Mouse (Mus musculus): ENCODE measurements around the gene 4930562C15Rik. TPM values are rescaled to one million over a fixed set of nuclear protein-coding genes. Genes with fewer than 3 reads are reported as not detected.
"Not testable (repeated sequence)": the region's sequence is repeated elsewhere in the genome, so short reads cannot be mapped to it uniquely, and the experiment has no call there.

4930562C15Rik gene
- polyA plus RNA-seq, 1 experiment from 2014 or later: 1.1 TPM

DNA sequence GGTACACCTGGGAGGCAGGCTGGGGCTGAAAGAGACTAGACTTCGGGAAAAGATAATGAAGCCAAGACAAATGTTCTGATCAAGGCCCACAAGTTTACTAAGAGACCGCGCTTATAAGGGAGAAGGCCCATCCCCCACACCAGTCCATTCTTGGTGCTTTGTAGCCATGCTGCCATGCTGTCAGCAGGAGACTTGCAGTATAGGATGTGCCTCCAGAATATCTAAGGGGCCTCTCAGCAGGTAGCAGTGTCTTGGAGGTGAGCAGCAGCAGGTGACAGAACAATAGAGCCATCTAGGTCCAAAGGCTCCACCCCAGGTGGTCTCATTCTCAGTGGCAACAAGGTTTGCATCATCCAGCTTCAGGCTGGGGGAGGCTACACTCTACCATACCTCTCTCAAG is 16.9 kb upstream of the 4930562C15Rik start:
- H3K4me2 ChIP-seq: no peak overlapping the region
- H3K4me1 ChIP-seq (ENCODE audit: insufficient read depth): no peaks in the 10 kb centered on the region
- no peaks in the 10 kb centered on the region for H3K36me3 ChIP-seq (ENCODE audit: insufficient read depth)
- no peaks in the 10 kb centered on the region for H3K9me3 ChIP-seq (ENCODE audit: low read depth, low read length)
- DNase-seq: no peak
- no peak overlapping the region for H3K27ac ChIP-seq (ENCODE audit: low read depth)
- no peaks in the 10 kb centered on the region for H3K27me3 ChIP-seq (ENCODE audit: insufficient read depth, low read length)
- H3K9ac ChIP-seq: no peak overlapping the region
- H3K4me3 ChIP-seq (ENCODE audit: low read depth, low read length): no peak overlapping the region
- ATAC-seq (ENCODE audit: insufficient read depth): no peak
- no peak for TF ChIP-seq CTCF (IDR thresholded peaks at IDR 0.05; ENCODE audit: low read depth)
- WGBS: 84% methylated on average over 3 of the region's 3 CpGs

DNA sequence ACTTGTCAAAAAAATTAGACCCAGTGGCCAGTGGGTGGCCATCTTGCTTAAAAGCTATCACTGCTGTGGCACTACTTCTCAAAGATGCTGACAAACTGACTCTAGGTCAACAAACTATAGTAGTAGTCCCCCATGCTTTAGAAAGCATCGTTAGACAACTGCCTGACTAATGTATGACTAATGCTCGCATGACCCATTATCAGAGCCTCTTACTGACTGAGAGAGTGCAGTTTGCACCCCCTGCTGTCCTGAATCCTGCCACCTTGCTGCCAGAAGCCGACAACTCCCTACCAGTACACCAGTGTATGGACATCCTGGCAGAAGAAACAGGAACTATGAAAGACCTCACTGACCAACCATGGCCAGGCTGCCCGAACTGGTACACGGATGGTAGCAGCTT is 10.8 kb upstream of the 4930562C15Rik start:
- WGBS: 76% methylated on average over 5 of the region's 5 CpGs
- ATAC-seq (ENCODE audit: insufficient read depth); H3K36me3 ChIP-seq (ENCODE audit: insufficient read depth); H3K4me3 ChIP-seq (ENCODE audit: low read depth, low read length); H3K4me2 ChIP-seq; H3K4me1 ChIP-seq (ENCODE audit: insufficient read depth); H3K27ac ChIP-seq (ENCODE audit: low read depth); H3K9ac ChIP-seq; DNase-seq; H3K9me3 ChIP-seq (ENCODE audit: low read depth, low read length); H3K27me3 ChIP-seq (ENCODE audit: insufficient read depth, low read length): not testable (repeated sequence)

- Histone ChIP-seq H3K4me2 (no peak overlapping the region), H3K27me3 (ENCODE audit: insufficient read depth, low read length) (no peaks in the 10 kb centered on the region), H3K4me1 (ENCODE audit: insufficient read depth) (no peaks in the 10 kb centered on the region), H3K9ac (no peak overlapping the region), H3K4me3 (ENCODE audit: low read depth, low read length) (no peak overlapping the region), H3K27ac (ENCODE audit: low read depth) (no peak overlapping the region), H3K36me3 (ENCODE audit: insufficient read depth) (no peaks in the 10 kb centered on the region), H3K9me3 (ENCODE audit: low read depth, low read length) (no peaks in the 10 kb centered on the region)
- no peak for ATAC-seq (ENCODE audit: insufficient read depth)
- 90% methylated on average over 5 of the region's 5 CpGs for WGBS
- DNase-seq: no peak
- TF ChIP-seq CTCF (IDR thresholded peaks at IDR 0.05; ENCODE audit: low read depth): no peak
Observed at GRCm38 (mm10) chr16:4827639-4828038, 7.6 kb upstream of the 4930562C15Rik start.

DNA sequence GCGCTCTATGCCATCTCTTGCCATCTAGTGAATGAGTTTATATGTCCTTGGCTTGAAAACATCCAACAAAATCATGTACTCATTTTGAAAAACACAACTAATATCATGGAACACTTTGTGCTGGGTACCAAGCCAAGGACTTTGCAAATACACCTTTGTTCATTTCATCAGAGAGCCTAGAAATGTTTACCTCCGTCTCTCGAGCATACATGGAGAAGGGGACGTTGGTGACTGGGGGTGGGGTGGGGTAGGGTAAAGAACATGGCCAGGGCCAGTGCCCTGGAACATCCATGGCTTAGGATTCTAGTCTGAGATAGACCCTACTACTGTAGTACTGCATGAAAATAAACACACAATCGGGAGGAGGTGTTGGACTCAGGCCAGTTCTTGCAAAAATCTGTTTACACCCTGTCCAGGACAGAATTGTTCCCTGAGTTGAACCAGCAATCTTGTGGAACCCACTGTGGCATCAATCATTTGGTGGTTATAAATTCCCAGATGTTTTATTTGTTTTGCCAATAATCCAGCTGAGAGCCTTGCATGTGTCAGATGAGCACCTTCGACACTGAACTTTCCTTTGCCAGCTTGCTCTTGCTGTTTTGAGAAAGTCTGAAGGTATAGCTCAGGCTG is 5.8 kb upstream of the 4930562C15Rik start:
- H3K4me2 ChIP-seq: no peak overlapping the region
- DNase-seq: peak; percentile 18
- WGBS: 58% methylated on average over 6 of the region's 6 CpGs
- ATAC-seq (ENCODE audit: insufficient read depth): no peak
- no peak overlapping the region for H3K9ac ChIP-seq
- no peaks in the 10 kb centered on the region for H3K36me3 ChIP-seq (ENCODE audit: insufficient read depth)
- no peak for TF ChIP-seq CTCF (IDR thresholded peaks at IDR 0.05; ENCODE audit: low read depth)
- no peaks in the 10 kb centered on the region for H3K4me1 ChIP-seq (ENCODE audit: insufficient read depth)
- no peaks in the 10 kb centered on the region for H3K27me3 ChIP-seq (ENCODE audit: insufficient read depth, low read length)
- no peak overlapping the region for H3K27ac ChIP-seq (ENCODE audit: low read depth)
- no peak overlapping the region for H3K4me3 ChIP-seq (ENCODE audit: low read depth, low read length)
- no peaks in the 10 kb centered on the region for H3K9me3 ChIP-seq (ENCODE audit: low read depth, low read length)

DNA sequence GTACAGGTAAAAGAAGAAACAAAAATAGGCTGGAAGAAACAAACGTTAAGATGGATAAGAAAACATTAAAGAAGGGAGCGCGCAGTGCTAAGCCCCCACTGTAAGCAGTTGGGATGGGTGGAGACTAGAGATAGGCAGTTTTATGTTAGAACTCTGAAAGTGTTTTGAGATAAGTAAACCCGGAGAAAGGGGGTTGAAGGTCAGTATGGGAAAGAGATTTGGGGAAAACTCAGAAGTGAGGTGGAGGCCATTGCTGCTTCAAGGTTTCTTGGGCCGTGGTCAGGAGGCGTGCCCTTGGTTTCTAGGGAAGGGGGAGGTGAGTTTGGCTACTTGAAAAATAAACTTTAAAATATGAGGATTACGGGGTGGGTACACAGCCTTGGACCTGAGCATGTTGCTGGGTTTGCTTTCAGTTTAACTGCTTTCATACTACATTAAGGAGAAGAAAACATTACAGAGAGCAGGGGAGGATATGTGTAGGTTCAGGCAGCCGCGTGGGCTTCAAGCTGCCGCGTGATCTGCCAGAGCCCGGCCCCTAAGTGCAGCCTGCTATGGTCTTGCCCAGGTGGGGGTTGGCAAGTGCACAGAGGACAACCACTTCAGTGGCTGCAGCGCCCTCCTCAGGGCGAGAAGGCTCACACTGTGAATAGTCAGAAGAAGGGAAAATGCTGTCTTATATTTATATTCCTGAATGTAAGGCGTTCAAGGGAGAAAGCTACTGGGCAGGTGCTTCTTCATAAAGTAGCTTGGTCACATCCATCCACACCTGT is 3.4 kb upstream of the 4930562C15Rik start:
- 0 out of 2 replicates have a peak, but pooled peaks have one; percentile 4 for TF ChIP-seq CTCF (IDR thresholded peaks at IDR 0.05; ENCODE audit: low read depth)
- no peaks in the 10 kb centered on the region for H3K36me3 ChIP-seq (ENCODE audit: insufficient read depth)
- H3K9me3 ChIP-seq (ENCODE audit: low read depth, low read length): no peaks in the 10 kb centered on the region
- no peaks in the 10 kb centered on the region for H3K4me1 ChIP-seq (ENCODE audit: insufficient read depth)
- ATAC-seq (ENCODE audit: insufficient read depth) (no peak), DNase-seq (no peak)
- no peak overlapping the region for H3K4me2 ChIP-seq
- 58% methylated on average over 15 of the region's 15 CpGs for WGBS
- H3K27me3 ChIP-seq (ENCODE audit: insufficient read depth, low read length): no peaks in the 10 kb centered on the region
- H3K9ac ChIP-seq: no peak overlapping the region
- H3K4me3 ChIP-seq (ENCODE audit: low read depth, low read length): no peak overlapping the region
- no peak overlapping the region for H3K27ac ChIP-seq (ENCODE audit: low read depth)

DNA sequence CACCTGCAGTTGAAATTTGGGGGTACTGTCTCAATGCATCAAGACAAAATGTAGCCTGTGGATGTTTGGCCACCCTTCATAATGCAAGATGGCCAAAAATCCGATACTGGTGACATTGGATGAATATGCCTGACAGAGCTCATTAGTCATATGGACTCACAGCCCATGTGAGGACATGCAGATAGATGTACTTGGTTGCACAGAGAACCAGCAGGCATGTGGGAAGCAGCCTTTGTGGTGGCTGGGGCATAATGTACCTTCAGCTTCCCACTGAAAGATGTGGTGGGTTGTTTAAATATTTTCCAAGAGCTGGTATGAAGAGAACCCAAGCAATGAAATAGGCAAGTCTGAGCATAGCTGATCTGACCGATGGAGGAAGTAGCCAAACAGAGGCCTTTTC is 1.4 kb upstream of the 4930562C15Rik start:
- Histone ChIP-seq H3K9ac (no peak overlapping the region), H3K4me3 (ENCODE audit: low read depth, low read length) (no peak overlapping the region), H3K4me2 (no peak overlapping the region), H3K4me1 (ENCODE audit: insufficient read depth) (no peaks in the 10 kb centered on the region), H3K9me3 (ENCODE audit: low read depth, low read length) (no peaks in the 10 kb centered on the region), H3K27me3 (ENCODE audit: insufficient read depth, low read length) (no peaks in the 10 kb centered on the region), H3K36me3 (ENCODE audit: insufficient read depth) (no peaks in the 10 kb centered on the region), H3K27ac (ENCODE audit: low read depth) (no peak overlapping the region)
- 64% methylated on average over 2 of the region's 2 CpGs for WGBS
- DNase-seq (no peak), ATAC-seq (ENCODE audit: insufficient read depth) (no peak)
- TF ChIP-seq CTCF (IDR thresholded peaks at IDR 0.05; ENCODE audit: low read depth): no peak

DNA sequence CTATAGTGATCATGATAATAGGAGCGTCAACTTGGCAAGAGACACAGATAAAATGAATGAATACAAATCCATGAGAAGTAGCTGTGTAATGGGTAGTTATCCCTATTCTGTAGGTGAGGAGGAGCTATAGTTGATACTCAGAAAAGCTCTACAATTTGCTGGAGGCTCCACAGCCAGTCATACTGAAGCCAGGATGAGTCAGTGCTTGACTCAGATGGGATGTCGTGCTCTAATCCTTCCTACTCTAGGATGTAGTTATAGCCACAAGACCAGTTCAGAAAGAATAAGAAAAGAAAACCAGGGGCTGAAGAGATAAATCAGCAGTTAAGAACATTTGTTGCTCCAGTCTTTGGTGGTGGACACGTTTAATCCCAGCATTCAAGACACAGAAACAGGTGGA is 2.4 kb downstream of the 4930562C15Rik start:
- Histone ChIP-seq H3K9ac (no peak overlapping the region), H3K4me1 (ENCODE audit: insufficient read depth) (no peaks in the 10 kb centered on the region), H3K27me3 (ENCODE audit: insufficient read depth, low read length) (no peaks in the 10 kb centered on the region), H3K4me2 (no peak overlapping the region), H3K27ac (ENCODE audit: low read depth) (no peak overlapping the region), H3K4me3 (ENCODE audit: low read depth, low read length) (no peak overlapping the region), H3K9me3 (ENCODE audit: low read depth, low read length) (no peaks in the 10 kb centered on the region), H3K36me3 (ENCODE audit: insufficient read depth) (no peaks in the 10 kb centered on the region)
- DNase-seq (no peak), ATAC-seq (ENCODE audit: insufficient read depth) (no peak)
- no peak for TF ChIP-seq CTCF (IDR thresholded peaks at IDR 0.05; ENCODE audit: low read depth)
- 80% methylated on average over 3 of the region's 3 CpGs for WGBS

All from lung, embryonic 14.5 days (tissue).